Mouse (Mus musculus): ENCODE measurements around the gene Sh2d6.
"Not testable (repeated sequence)": the region's sequence is repeated elsewhere in the genome, so short reads cannot be mapped to it uniquely, and the experiment has no call there.

Gene Sh2d6

GRCm38 (mm10) chr6:72506104-72506503, 15.4 kb downstream of the Sh2d6 start:
- in situ Hi-C loops (cut with MboI, MseI), result no loop called here

GRCm38 (mm10) chr6:72503939-72504338, 17.6 kb downstream of the Sh2d6 start:
- in situ Hi-C loops (cut with MboI, MseI), result no loop called here

DNA sequence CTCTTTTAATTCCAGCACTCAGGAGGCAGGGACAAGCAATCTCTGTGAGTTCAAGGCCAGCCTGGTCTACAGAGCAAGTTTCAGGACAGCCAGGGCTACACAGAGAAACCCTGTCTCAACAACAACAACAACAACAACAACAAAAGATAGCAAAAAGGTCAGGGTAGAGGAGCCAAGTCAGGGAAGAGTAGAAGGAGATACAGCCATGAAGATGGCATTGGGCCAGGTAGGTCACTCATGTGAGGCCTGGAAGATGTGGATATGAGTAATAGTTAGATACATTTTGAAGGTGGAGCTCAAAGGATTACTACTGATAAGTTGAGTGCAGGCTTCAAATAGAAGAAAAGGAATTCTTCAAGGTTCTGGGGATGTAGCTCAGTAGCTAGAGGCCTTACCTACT, 18.2 kb downstream of the Sh2d6 start:
- in situ Hi-C loops (cut with MboI, MseI), result no loop called here

- in situ Hi-C loops (cut with MboI, MseI), result no loop called here
Observed at GRCm38 (mm10) chr6:72498950-72499349, 22.6 kb downstream of the Sh2d6 start.

DNA sequence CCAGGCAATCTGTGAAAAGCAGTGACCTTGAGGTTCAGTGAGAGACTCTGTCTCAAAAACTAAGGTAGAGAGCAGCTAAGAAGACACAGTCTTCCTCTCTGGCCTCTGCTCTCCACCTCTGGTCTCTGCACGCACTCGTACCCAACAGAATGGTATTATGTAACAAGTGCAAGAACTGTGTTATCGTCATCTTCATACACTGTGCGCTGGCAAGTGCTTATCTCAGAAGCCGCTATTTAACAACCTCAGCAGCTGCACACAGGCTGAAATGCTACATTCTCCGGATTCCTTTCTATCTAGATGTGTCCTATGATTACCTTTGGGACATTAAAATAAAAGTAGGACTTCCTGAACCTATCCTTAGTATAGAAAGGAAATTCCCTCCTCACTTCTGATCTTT, 28.6 kb downstream of the Sh2d6 start:
- in situ Hi-C loops (cut with MboI, MseI), result no loop called here

GRCm38 (mm10) chr6:72491151-72491550, 30.4 kb downstream of the Sh2d6 start:
- in situ Hi-C loops (cut with MboI, MseI), result no loop called here

- in situ Hi-C loops (cut with MboI, MseI), result no loop called here
Observed at GRCm38 (mm10) chr6:72489534-72489933, 32.0 kb downstream of the Sh2d6 start.

- in situ Hi-C loops (cut with MboI, MseI), result no loop called here
Observed at GRCm38 (mm10) chr6:72488850-72489249, 32.7 kb downstream of the Sh2d6 start.

- in situ Hi-C loops (cut with MboI, MseI), result no loop called here
Observed at GRCm38 (mm10) chr6:72487282-72487681, 34.2 kb downstream of the Sh2d6 start.

DNA sequence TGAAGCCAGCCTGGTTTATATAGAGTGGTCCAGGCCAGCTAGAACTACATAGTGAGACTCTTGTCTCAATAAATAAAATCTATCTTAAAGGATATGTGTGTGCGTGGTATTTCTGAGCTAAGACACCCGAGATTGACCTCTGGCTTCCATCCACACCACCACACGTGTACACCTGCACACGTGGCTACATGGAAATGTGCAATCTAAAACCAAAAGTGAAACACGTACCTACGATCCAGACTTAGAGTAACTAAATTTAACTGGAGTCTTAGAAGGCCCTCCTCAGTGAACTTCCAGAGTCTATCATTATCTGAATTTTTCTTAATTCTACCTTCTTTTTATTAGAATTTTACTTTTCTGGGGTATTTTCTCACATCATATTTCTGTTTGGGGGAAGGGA, 35.2 kb downstream of the Sh2d6 start:
- in situ Hi-C loops (cut with MboI, MseI), result no loop called here

DNA sequence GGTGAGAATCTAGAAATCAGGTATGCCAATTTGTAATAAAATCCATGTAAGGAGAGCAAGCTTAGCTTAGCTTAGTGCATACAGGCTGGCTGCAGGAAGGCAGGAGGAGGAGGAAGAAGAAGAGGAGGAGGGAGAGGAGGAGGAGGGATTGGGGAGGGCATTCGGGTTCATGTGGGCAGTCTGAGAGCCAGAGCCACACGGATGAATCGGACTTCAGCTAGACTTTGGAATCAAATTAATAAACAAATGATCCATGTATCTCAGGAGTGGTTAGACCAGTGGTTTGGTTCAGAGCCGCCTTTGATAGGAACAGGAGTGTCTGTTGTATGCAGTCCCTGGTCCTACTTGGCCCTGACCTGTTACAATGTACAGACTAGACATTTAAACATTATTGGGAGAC, 36.6 kb downstream of the Sh2d6 start:
- in situ Hi-C loops (cut with MboI, MseI), result no loop called here

DNA sequence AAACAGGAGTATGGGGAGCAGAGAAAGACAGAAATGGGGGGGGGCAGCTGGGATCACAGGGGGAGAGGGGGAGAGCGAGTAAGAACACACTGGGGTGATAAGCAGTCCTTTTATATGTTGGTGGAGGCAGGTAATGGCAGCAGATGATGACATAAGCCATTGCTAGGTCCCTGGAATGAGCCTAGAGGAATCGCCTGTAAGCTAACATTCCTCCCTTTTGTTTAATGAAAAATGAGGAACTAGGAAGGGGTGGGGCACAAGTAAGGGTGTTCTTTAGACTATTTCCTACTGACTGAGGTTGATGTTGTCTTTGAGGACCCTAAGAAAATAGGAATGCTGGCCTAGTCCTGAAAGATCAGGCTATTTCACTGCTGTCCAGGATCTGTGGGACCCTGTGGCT, 39.4 kb downstream of the Sh2d6 start:
- in situ Hi-C loops (cut with MboI, MseI), result no loop called here

DNA sequence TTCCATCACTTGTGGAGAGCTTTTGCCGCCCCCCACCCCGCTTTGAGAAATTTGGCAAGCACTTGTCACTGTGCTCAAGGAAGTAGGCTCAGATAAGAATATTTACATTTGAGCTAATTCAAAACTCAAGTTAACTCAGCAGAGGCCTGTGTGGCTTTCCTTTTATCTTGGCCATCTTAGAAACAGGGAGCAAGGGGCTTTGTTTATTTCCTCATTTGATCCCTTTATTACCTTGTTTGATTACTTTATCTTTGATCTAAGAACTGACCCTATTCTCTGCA, 41.1 kb downstream of the Sh2d6 start:
- in situ Hi-C loops (cut with MboI, MseI), result no loop called here

DNA sequence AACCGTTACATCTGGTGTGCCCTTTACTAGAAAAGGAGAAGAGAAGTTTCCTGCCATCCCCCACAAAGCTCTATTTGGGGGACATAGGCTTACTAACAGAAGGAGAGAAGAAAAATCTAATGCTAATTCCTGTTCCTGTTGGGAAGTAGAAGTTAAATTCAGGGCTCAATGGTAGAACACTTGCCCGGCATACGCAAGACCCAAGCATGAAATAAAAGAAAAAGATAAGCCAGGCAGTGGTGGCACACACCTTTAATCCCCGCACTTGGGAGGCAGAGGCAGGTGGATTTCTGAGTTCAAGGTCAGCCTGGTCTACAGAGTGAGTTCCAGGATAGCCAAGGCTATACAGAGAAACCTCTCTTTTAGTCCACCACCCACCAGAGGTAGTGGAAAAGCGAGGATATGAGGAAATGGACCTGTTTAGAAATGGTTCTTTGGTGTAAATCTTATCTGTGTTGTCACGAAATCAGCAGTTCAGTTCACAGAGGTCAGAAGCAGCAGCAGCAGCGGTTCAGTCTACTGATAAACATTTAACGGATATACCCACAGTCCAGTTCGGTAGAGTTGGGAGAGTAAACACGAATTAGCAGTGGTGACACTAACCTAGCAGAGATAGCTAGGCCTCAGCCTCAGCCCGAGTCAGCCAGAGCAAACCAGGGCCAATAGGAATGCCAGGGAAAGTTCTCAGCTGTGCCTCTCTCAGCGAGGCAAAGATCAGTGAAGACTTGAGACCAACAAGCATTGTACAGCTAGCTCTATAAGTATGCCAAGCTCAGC, 41.7 kb downstream of the Sh2d6 start:
- in situ Hi-C loops (cut with MboI, MseI), result no loop called here

DNA sequence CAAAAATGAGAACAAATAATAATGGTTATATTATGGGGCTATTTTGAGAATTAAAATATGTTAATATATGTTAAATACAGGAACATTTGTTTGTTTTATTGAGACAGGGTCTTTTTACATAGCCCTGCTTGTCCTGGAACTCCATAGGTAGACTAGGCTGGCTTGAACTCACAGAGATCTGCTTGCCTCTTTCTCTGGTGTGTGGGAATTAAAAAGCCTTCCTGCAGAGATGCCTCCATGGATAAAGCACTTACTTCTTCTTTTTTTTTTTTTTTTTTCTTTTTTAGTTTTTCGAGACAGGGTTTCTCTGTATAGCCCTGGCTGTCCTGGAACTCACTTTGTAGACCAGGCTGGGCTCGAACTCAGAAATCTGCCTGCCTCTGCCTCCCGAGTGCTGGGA, 42.8 kb downstream of the Sh2d6 start:
- in situ Hi-C loops (cut with MboI, MseI), result not testable (repeated sequence)

- in situ Hi-C loops (cut with MboI, MseI), result no loop called here
Observed at GRCm38 (mm10) chr6:72477621-72478020, 43.9 kb downstream of the Sh2d6 start.

DNA sequence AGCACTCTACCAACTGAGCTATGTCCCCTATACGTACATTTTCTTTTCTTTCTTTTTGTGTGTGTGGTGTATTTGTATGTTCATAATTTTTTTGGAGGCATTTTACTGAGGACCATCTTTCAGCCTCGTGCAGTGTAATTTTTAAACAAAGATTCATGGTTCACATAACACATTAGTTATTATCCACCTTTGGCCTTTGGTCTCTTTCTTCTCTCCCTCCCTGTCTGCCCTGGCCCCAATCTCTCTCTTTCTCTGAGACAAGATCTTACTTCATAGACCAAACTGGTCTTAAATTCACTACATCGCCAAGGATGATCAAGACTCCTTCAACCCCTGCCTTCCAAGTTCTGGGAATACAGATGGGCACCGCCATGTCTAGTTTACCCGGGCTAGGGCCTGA, 44.7 kb downstream of the Sh2d6 start:
- in situ Hi-C loops (cut with MboI, MseI), result no loop called here

GRCm38 (mm10) chr6:72475221-72475985, 46.1 kb downstream of the Sh2d6 start:
- in situ Hi-C loops (cut with MboI, MseI), result no loop called here

DNA sequence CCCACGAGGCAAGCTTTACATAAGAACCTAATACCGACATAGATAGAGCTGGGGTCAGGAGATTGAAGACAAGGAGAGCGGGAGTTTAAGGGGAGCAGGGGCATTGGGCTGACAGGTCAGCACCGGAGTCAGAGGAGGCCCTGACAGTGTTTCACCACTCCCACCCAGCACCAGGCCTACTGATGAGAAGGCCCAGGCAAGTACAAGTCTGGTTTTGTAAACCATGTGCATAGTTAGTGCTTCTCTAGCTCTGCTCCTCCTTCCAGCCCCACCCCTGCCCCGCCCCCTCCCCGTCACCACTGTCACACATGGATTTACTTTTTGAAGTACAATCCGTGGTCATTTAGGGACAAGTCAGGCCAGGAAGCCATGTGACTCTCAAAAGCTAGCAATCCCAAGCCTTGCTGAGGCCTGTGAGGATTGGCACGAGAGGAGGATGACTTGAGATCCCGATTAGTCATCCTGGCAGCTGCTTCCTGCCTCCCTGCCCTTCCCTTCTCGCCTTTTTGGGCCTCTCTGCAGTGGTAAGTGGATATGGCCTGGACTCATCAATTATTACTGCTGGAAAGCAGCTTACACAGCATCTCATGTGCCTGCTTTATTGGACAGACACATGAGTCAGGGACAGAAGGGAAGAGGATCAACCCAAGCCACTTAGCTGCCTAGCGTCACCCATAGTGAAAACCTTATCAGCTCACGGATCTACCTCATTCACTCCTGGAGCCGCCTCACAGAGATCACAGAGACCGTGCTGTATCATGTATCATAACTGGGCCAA, 48.1 kb downstream of the Sh2d6 start:
- in situ Hi-C loops (cut with MboI, MseI), result loop anchor here (25.0 kb wide), 1 partner anchor 1436 kb away; no protein-coding TSS in a partner anchor

DNA sequence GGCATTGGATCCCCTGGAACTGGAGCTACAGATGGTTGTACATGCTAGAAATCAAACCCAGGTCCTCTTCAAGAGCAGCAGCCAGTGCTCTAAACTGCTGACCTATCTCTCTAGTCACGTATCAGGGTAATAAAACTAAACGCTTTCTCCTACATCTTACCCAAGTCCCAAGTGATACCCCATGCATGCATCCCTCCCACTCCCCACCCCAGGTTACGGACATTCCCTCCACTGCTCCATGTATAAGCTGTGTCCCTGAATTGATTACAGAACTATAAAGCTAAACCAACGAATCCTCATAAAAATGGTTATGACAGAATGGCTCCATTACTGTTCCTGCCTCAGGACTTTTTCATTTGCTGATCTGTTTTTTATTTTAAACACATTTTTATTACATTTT, 55.3 kb downstream of the Sh2d6 start:
- in situ Hi-C loops (cut with MboI, MseI), result loop anchor here (25.0 kb wide), 1 partner anchor 1429 kb away; no protein-coding TSS in a partner anchor

GRCm38 (mm10) chr6:72465361-72466157, 55.9 kb downstream of the Sh2d6 start:
- in situ Hi-C loops (cut with MboI, MseI), result loop anchor here (25.0 kb wide), 1 partner anchor 1428 kb away; no protein-coding TSS in a partner anchor

Measured in T-helper 2 cell (primary cell).